Mouse (Mus musculus): ENCODE data around the gene Zfp239.

The Zfp239 gene

GRCm38 (mm10) chr6:117861848-117862247 lies at the start of gene Zfp239:
Gene Zfp239, plus strand, starts transcription at chr6:117862100.
- 61% methylated on average over 6 of the region's 6 CpGs for WGBS

- WGBS: 82% methylated on average over 5 of the region's 5 CpGs
Measured at GRCm38 (mm10) chr6:117817108-117817541, 44.8 kb upstream of the Zfp239 start.

GRCm38 (mm10) chr6:117820327-117820726 lies 41.6 kb upstream of the Zfp239 start:
- WGBS: 77% methylated on average over 14 of the region's 14 CpGs

- WGBS: 10% methylated on average over 4 of the region's 4 CpGs
Measured at GRCm38 (mm10) chr6:117825369-117825768, 36.5 kb upstream of the Zfp239 start.

GRCm38 (mm10) chr6:117828273-117828672 lies 33.6 kb upstream of the Zfp239 start:
- 20% methylated on average over 9 of the region's 9 CpGs for whole genome bisulfite sequencing

GRCm38 (mm10) chr6:117840686-117841510 lies 21.0 kb upstream of the Zfp239 start, which contains the start of gene Zfp637:
Gene Zfp637, plus strand, starts transcription at chr6:117841180.
- WGBS: under 1% methylated on average over 66 of the region's 66 CpGs

- 5% methylated on average over 12 of the region's 12 CpGs for WGBS
Measured at GRCm38 (mm10) chr6:117841511-117841955, 20.4 kb upstream of the Zfp239 start.

- 96% methylated on average over 9 of the region's 9 CpGs for WGBS
Measured at GRCm38 (mm10) chr6:117844597-117844996, 17.3 kb upstream of the Zfp239 start.

- 50% methylated on average over 4 of the region's 4 CpGs for WGBS
Measured at GRCm38 (mm10) chr6:117846671-117847070, 15.2 kb upstream of the Zfp239 start.

GRCm38 (mm10) chr6:117847772-117848171 lies 14.1 kb upstream of the Zfp239 start:
- WGBS: 98% methylated on average over 2 of the region's 2 CpGs

- 96% methylated on average over 5 of the region's 5 CpGs for WGBS
Measured at GRCm38 (mm10) chr6:117848577-117848976, 13.3 kb upstream of the Zfp239 start.

GRCm38 (mm10) chr6:117851747-117852146 lies 10.2 kb upstream of the Zfp239 start:
- WGBS: 54% methylated on average over 2 of the region's 2 CpGs

GRCm38 (mm10) chr6:117857990-117858389 lies 3.9 kb upstream of the Zfp239 start:
- WGBS: 93% methylated on average over 1 of the region's 1 CpGs

GRCm38 (mm10) chr6:117862465-117862864 lies 565 bp downstream of the Zfp239 start:
- WGBS: 75% methylated on average over 8 of the region's 8 CpGs

GRCm38 (mm10) chr6:117862899-117863620 lies 1.2 kb downstream of the Zfp239 start:
- WGBS: 1% methylated on average over 26 of the region's 26 CpGs

GRCm38 (mm10) chr6:117863751-117864150 lies 1.9 kb downstream of the Zfp239 start:
- WGBS: 80% methylated on average over 8 of the region's 8 CpGs

- WGBS: 86% methylated on average over 8 of the region's 8 CpGs
Measured at GRCm38 (mm10) chr6:117868187-117868586, 6.3 kb downstream of the Zfp239 start.

GRCm38 (mm10) chr6:117871034-117871433 lies 9.1 kb downstream of the Zfp239 start:
- WGBS: 89% methylated on average over 14 of the region's 14 CpGs

GRCm38 (mm10) chr6:117873450-117873849 lies 11.6 kb downstream of the Zfp239 start:
- WGBS: 76% methylated on average over 7 of the region's 7 CpGs

GRCm38 (mm10) chr6:117874621-117875281 lies 12.9 kb downstream of the Zfp239 start:
- WGBS: 76% methylated on average over 3 of the region's 3 CpGs

- WGBS: 12% methylated on average over 26 of the region's 26 CpGs
Measured at GRCm38 (mm10) chr6:117878700-117879407, 17.0 kb downstream of the Zfp239 start.

Data from cerebral cortex, adult 2 months (tissue).